Mouse (Mus musculus): ENCODE results near the gene Farp1.

DNA sequence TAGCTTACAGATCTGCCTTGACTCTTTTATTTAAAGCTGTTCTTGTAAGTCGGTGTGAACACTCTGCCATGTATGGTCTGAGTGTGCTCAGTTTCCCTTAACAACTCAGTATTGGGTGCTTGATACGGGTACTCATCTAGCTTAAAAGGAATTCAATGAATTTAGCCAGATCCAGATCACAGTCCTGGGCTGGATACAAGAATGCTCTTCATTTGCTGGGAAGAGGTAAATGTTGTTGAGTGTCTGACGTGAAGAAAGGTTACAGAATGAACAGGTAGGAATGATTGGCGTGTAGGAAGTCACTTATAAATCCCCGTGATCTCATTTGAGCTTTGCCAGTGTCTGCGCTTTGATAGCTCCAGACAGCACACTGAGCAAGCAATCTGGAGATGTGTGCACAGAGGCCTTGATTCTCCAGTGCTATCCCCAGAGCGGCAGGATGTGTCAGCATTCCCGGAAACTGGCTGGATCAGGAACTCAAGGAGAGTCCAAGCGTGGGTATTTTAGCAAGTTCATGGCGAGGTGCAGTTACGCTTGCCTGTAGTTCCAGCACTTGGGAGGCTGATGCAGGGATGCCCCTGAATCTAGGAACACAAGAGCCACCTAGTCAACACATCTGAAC lies 179.7 kb downstream of the Farp1 start:
- TF ChIP-seq HCFC1 (IDR thresholded peaks at IDR 0.05; ENCODE audit: borderline replicate concordance, insufficient read depth, low read length): no peak
- TF ChIP-seq ZC3H11A (IDR thresholded peaks at IDR 0.05; ENCODE audit: borderline replicate concordance, low read depth, low read length): no peak
- no peak for TF ChIP-seq CHD2 (IDR thresholded peaks at IDR 0.05; ENCODE audit: low read depth, low read length)

Data from ES-E14 (cell line).